Mouse (Mus musculus): ENCODE measurements at regions not wholly inside any gene's neighbourhood (a gene's known extent, or its start where the extent isn't known, plus 50 kb on each side); places are given as distances from the start of the nearest gene placed in this dataset.

- WGBS: 22% methylated on average over 1 of the region's 1 CpGs
- DNase-seq (ENCODE audit: low spot score) (peak; percentile 55), ATAC-seq (no peak)
- Histone ChIP-seq H3K4me1 (ENCODE audit: control insufficient read depth, insufficient read depth, low read length) (peaks cover 10% of the 10 kb centered on the region), H3K4me2 (ENCODE audit: low read length) (no peak overlapping the region), H3K9ac (ENCODE audit: low read length) (no peak overlapping the region), H3K4me3 (ENCODE audit: low read depth, low read length) (no peak overlapping the region), H3K9me3 (replicated peaks; ENCODE audit: control insufficient read depth, low read length) (no peaks in the 10 kb centered on the region), H3K36me3 (ENCODE audit: control insufficient read depth, insufficient read depth, low read length) (no peaks in the 10 kb centered on the region), H3K27ac (ENCODE audit: low read depth, low read length) (no peak overlapping the region), H3K27me3 (replicated peaks; ENCODE audit: control insufficient read depth, insufficient read depth, low read length) (no peaks in the 10 kb centered on the region)
These were observed 122.0 kb downstream of the Olfr1505 start for GRCm38 (mm10) chr19:14035371-14035770.

GRCm38 (mm10) chr19:14035785-14036184 lies 122.5 kb downstream of the Olfr1505 start:
- DNase-seq (ENCODE audit: low spot score) (peak; percentile 50), ATAC-seq (0 out of 2 replicates have a peak, but pooled peaks have one; percentile 46)
- peaks cover 10% of the 10 kb centered on the region for H3K4me1 ChIP-seq (ENCODE audit: control insufficient read depth, insufficient read depth, low read length)
- no peak overlapping the region for H3K4me2 ChIP-seq (ENCODE audit: low read length)
- H3K27ac ChIP-seq (ENCODE audit: low read depth, low read length): no peak overlapping the region
- H3K36me3 ChIP-seq (ENCODE audit: control insufficient read depth, insufficient read depth, low read length): no peaks in the 10 kb centered on the region
- H3K9ac ChIP-seq (ENCODE audit: low read length): no peak overlapping the region
- H3K4me3 ChIP-seq (ENCODE audit: low read depth, low read length): no peak overlapping the region
- WGBS: 57% methylated on average over 1 of the region's 1 CpGs
- no peaks in the 10 kb centered on the region for H3K27me3 ChIP-seq (replicated peaks; ENCODE audit: control insufficient read depth, insufficient read depth, low read length)
- H3K9me3 ChIP-seq (replicated peaks; ENCODE audit: control insufficient read depth, low read length): no peaks in the 10 kb centered on the region

- Histone ChIP-seq H3K4me3 (ENCODE audit: low read depth, low read length) (no peak overlapping the region), H3K36me3 (ENCODE audit: control insufficient read depth, insufficient read depth, low read length) (no peaks in the 10 kb centered on the region), H3K4me2 (ENCODE audit: low read length) (no peak overlapping the region), H3K4me1 (ENCODE audit: control insufficient read depth, insufficient read depth, low read length) (peaks cover 10% of the 10 kb centered on the region), H3K9ac (ENCODE audit: low read length) (no peak overlapping the region), H3K9me3 (replicated peaks; ENCODE audit: control insufficient read depth, low read length) (no peaks in the 10 kb centered on the region), H3K27me3 (replicated peaks; ENCODE audit: control insufficient read depth, insufficient read depth, low read length) (no peaks in the 10 kb centered on the region), H3K27ac (ENCODE audit: low read depth, low read length) (no peak overlapping the region)
- DNase-seq (ENCODE audit: low spot score): no peak
- ATAC-seq: no peak
- WGBS: 12% methylated on average over 1 of the region's 1 CpGs
These were observed 123.4 kb downstream of the Olfr1505 start for GRCm38 (mm10) chr19:14036750-14037149.

GRCm38 (mm10) chr19:14042753-14043152 lies 129.4 kb downstream of the Olfr1505 start:
- H3K27ac ChIP-seq (ENCODE audit: low read depth, low read length): no peak overlapping the region
- H3K9ac ChIP-seq (ENCODE audit: low read length): no peak overlapping the region
- no peak overlapping the region for H3K4me2 ChIP-seq (ENCODE audit: low read length)
- DNase-seq (ENCODE audit: low spot score): peak; percentile 14
- no peaks in the 10 kb centered on the region for H3K36me3 ChIP-seq (ENCODE audit: control insufficient read depth, insufficient read depth, low read length)
- 41% methylated on average over 5 of the region's 5 CpGs for whole genome bisulfite sequencing
- H3K27me3 ChIP-seq (replicated peaks; ENCODE audit: control insufficient read depth, insufficient read depth, low read length): no peaks in the 10 kb centered on the region
- H3K9me3 ChIP-seq (replicated peaks; ENCODE audit: control insufficient read depth, low read length): no peaks in the 10 kb centered on the region
- no peak for ATAC-seq
- H3K4me1 ChIP-seq (ENCODE audit: control insufficient read depth, insufficient read depth, low read length): no peaks in the 10 kb centered on the region
- no peak overlapping the region for H3K4me3 ChIP-seq (ENCODE audit: low read depth, low read length)

GRCm38 (mm10) chr19:14045456-14045855 lies 132.1 kb downstream of the Olfr1505 start:
- WGBS: 60% methylated on average over 2 of the region's 2 CpGs
- no peak for ATAC-seq
- Histone ChIP-seq H3K9me3 (replicated peaks; ENCODE audit: control insufficient read depth, low read length) (no peaks in the 10 kb centered on the region), H3K36me3 (ENCODE audit: control insufficient read depth, insufficient read depth, low read length) (no peaks in the 10 kb centered on the region), H3K27me3 (replicated peaks; ENCODE audit: control insufficient read depth, insufficient read depth, low read length) (no peaks in the 10 kb centered on the region), H3K4me1 (ENCODE audit: control insufficient read depth, insufficient read depth, low read length) (no peaks in the 10 kb centered on the region), H3K27ac (ENCODE audit: low read depth, low read length) (no peak overlapping the region), H3K4me2 (ENCODE audit: low read length) (no peak overlapping the region), H3K9ac (ENCODE audit: low read length) (no peak overlapping the region), H3K4me3 (ENCODE audit: low read depth, low read length) (no peak overlapping the region)
- peak; percentile 29 for DNase-seq (ENCODE audit: low spot score)

GRCm38 (mm10) chr19:14052052-14052451 lies 138.7 kb downstream of the Olfr1505 start:
- ATAC-seq (no peak), DNase-seq (ENCODE audit: low spot score) (no peak)
- Histone ChIP-seq H3K27ac (ENCODE audit: low read depth, low read length) (no peak overlapping the region), H3K36me3 (ENCODE audit: control insufficient read depth, insufficient read depth, low read length) (no peaks in the 10 kb centered on the region), H3K9me3 (replicated peaks; ENCODE audit: control insufficient read depth, low read length) (no peaks in the 10 kb centered on the region), H3K4me3 (ENCODE audit: low read depth, low read length) (no peak overlapping the region), H3K4me1 (ENCODE audit: control insufficient read depth, insufficient read depth, low read length) (no peaks in the 10 kb centered on the region), H3K4me2 (ENCODE audit: low read length) (no peak overlapping the region), H3K27me3 (replicated peaks; ENCODE audit: control insufficient read depth, insufficient read depth, low read length) (no peaks in the 10 kb centered on the region), H3K9ac (ENCODE audit: low read length) (no peak overlapping the region)
- 92% methylated on average over 4 of the region's 4 CpGs for WGBS

- H3K4me3 ChIP-seq (ENCODE audit: low read depth, low read length): no peak overlapping the region
- no peaks in the 10 kb centered on the region for H3K27me3 ChIP-seq (replicated peaks; ENCODE audit: control insufficient read depth, insufficient read depth, low read length)
- H3K27ac ChIP-seq (ENCODE audit: low read depth, low read length): no peak overlapping the region
- ATAC-seq: no peak
- H3K36me3 ChIP-seq (ENCODE audit: control insufficient read depth, insufficient read depth, low read length): no peaks in the 10 kb centered on the region
- no peak overlapping the region for H3K4me2 ChIP-seq (ENCODE audit: low read length)
- no peak overlapping the region for H3K9ac ChIP-seq (ENCODE audit: low read length)
- no peaks in the 10 kb centered on the region for H3K4me1 ChIP-seq (ENCODE audit: control insufficient read depth, insufficient read depth, low read length)
- WGBS: 14% methylated on average over 2 of the region's 2 CpGs
- peak; percentile 26 for DNase-seq (ENCODE audit: low spot score)
- H3K9me3 ChIP-seq (replicated peaks; ENCODE audit: control insufficient read depth, low read length): peaks cover 7% of the 10 kb centered on the region; the same call in 1 of the 2 replicates
These were observed 167.2 kb downstream of the Olfr1505 start for GRCm38 (mm10) chr19:14080538-14080937.

DNA sequence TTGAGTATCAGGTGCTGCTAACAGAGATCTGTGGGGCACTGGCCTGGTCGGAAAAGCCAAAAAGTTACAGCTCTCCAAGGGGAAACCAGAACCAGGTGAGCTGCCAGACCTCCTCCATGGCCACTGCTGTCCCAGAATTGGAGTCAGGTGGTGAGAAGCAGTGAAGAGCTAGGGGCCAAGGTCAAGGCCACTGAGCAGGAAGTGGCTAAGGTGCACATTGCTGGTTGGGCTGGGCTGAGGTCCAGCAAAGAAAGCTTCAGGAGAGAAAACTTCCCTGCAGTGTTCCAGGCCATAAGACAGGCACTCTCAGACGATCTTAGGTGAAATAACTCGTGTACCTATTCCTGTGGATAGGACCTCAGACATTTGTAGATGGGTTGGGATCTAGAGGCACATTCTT lies 171.4 kb downstream of the Olfr1505 start:
- Histone ChIP-seq H3K4me2 (ENCODE audit: low read length) (no peak overlapping the region), H3K9ac (ENCODE audit: low read length) (no peak overlapping the region), H3K27me3 (replicated peaks; ENCODE audit: control insufficient read depth, insufficient read depth, low read length) (no peaks in the 10 kb centered on the region), H3K4me1 (ENCODE audit: control insufficient read depth, insufficient read depth, low read length) (no peaks in the 10 kb centered on the region), H3K9me3 (replicated peaks; ENCODE audit: control insufficient read depth, low read length) (peaks cover 7% of the 10 kb centered on the region; the same call in 1 of the 2 replicates), H3K4me3 (ENCODE audit: low read depth, low read length) (no peak overlapping the region), H3K27ac (ENCODE audit: low read depth, low read length) (no peak overlapping the region), H3K36me3 (ENCODE audit: control insufficient read depth, insufficient read depth, low read length) (no peaks in the 10 kb centered on the region)
- ATAC-seq (no peak), DNase-seq (ENCODE audit: low spot score) (no peak)
- 85% methylated on average over 3 of the region's 3 CpGs for WGBS

DNA sequence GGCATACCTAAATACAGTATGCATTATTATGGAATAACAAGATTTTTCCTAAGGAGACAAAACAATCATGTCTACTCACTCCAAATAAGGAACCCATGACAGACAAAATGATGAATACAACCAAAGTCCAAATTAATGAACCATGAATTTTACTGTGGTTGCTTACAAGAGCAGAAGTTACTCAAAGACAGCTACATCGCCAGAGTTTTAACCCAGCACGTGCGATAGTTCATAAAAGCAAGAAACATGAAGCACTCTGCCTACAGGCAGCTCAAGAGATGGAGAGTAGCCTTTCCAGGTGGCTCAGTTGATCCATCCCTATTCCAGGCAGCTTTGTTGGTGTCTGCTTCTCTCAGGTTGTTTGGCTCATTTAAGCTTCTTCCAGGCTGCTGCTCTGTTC lies 176.8 kb downstream of the Olfr1505 start:
- H3K9me3 ChIP-seq (replicated peaks; ENCODE audit: control insufficient read depth, low read length): no peaks in the 10 kb centered on the region
- no peaks in the 10 kb centered on the region for H3K4me1 ChIP-seq (ENCODE audit: control insufficient read depth, insufficient read depth, low read length)
- H3K36me3 ChIP-seq (ENCODE audit: control insufficient read depth, insufficient read depth, low read length): no peaks in the 10 kb centered on the region
- no peak overlapping the region for H3K9ac ChIP-seq (ENCODE audit: low read length)
- DNase-seq (ENCODE audit: low spot score) (no peak), ATAC-seq (no peak)
- whole genome bisulfite sequencing: 86% methylated on average over 3 of the region's 3 CpGs
- H3K27me3 ChIP-seq (replicated peaks; ENCODE audit: control insufficient read depth, insufficient read depth, low read length): no peaks in the 10 kb centered on the region
- H3K27ac ChIP-seq (ENCODE audit: low read depth, low read length): no peak overlapping the region
- no peak overlapping the region for H3K4me3 ChIP-seq (ENCODE audit: low read depth, low read length)
- no peak overlapping the region for H3K4me2 ChIP-seq (ENCODE audit: low read length)

Measured in forebrain, embryonic 14.5 days (tissue).